Mouse (Mus musculus) Muller cell, postnatal 12 days (primary cell): ENCODE measurements around the gene Aurkaip1.

Experiments
- DNase-seq: peaks from one replicate; pipeline ENCODE4 v3.0.0-alpha.2; 2015; ENCODE audit errors: inconsistent ontology term

Aurkaip1 gene

GRCm38 (mm10) chr4:155851368-155851767 lies 20.3 kb downstream of the Aurkaip1 start:
- DNase-seq = no peak

- DNase-seq = peak; percentile 55
Measured at GRCm38 (mm10) chr4:155851951-155852411, 20.9 kb downstream of the Aurkaip1 start.

GRCm38 (mm10) chr4:155853421-155853820 lies 22.3 kb downstream of the Aurkaip1 start:
- no peak for DNase-seq

GRCm38 (mm10) chr4:155854991-155855390 lies 23.9 kb downstream of the Aurkaip1 start:
- DNase-seq = no peak

- no peak for DNase-seq
Measured at GRCm38 (mm10) chr4:155856071-155856470, 25.0 kb downstream of the Aurkaip1 start.

- DNase-seq = no peak
Measured at GRCm38 (mm10) chr4:155856881-155857280, 25.8 kb downstream of the Aurkaip1 start.

GRCm38 (mm10) chr4:155859318-155859717 lies 28.2 kb downstream of the Aurkaip1 start:
- peak; percentile 78 for DNase-seq

GRCm38 (mm10) chr4:155861787-155862186 lies 30.7 kb downstream of the Aurkaip1 start:
- DNase-seq = no peak

- no peak for DNase-seq
Measured at GRCm38 (mm10) chr4:155863001-155863400, 31.9 kb downstream of the Aurkaip1 start, which contains the start of gene Tas1r3. Tas1r3 (minus strand) TSS chr4:155863362.

- DNase-seq = peak; percentile 29
Measured at GRCm38 (mm10) chr4:155868614-155869298, 37.7 kb downstream of the Aurkaip1 start.

- peak; percentile 97 for DNase-seq
Measured at GRCm38 (mm10) chr4:155869317-155870033, 38.4 kb downstream of the Aurkaip1 start, which contains the start of the genes Cptp and Ints11. Cptp (minus strand) TSS chr4:155869440. Ints11 (plus strand) TSS chr4:155869546.

GRCm38 (mm10) chr4:155871404-155871803 lies 40.3 kb downstream of the Aurkaip1 start:
- no peak for DNase-seq
